8 mouse cellular contexts compared by ENCODE assay signal in the genomic region with DNA sequence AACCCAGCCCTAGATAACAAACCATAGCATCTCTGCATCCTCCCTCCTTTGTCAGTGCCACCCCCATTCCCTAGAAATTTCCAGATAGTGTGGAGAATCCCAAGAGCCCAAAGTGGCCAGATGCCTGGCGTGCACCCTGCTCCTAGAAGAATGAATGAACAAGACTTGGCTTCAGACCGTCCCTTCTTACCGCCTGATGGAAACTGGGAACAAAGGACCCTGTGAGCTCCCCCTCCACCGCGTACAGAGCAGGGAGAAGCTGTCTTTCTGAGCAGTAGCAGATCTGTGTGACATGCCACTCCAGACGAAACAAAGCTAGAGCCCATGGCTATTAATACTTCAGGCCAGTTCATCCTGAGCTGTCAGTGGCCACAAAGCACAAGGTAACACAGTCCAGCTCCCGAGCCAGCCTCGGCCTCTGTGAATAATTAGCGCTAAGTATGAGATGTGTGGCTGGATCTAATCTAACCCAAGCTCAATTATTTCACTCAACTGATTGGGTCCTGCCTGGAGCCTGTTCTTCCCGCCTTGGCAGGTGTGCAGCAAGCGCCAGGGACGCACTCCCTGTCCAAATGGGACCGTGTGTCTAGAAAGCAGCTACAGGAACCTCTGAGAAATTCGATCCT.
DNase-seq lines count a peak whose midpoint lies in the region; ATAC-seq and TF ChIP-seq lines count a peak whose summit lies in the region.

No protein-coding gene starts in this region.

- no peak for ATAC-seq in embryonic facial prominence, embryonic 11.5 days (replicated peaks; ENCODE audit: insufficient number of reproducible peaks, low FRiP score, low TSS enrichment, low read depth)
- peak; percentile 80 for ATAC-seq in hindbrain, postnatal 0 days
- ATAC-seq in liver, postnatal 0 days, result no peak

- no peaks in the 10 kb centered on the region for H3K36me3 ChIP-seq in heart, adult 2 months (ENCODE audit: control insufficient read depth, insufficient read depth, low read length)
- H3K36me3 ChIP-seq in embryonic facial prominence, embryonic 11.5 days (replicated peaks; ENCODE audit: control insufficient read depth, insufficient read depth, low read depth, low read length), result no peaks in the 10 kb centered on the region
- H3K36me3 ChIP-seq in hindbrain, postnatal 0 days (ENCODE audit: insufficient read depth, low read length), result no peaks in the 10 kb centered on the region
- H3K36me3 ChIP-seq in liver, postnatal 0 days (replicated peaks; ENCODE audit: insufficient read depth, low read length), result no peaks in the 10 kb centered on the region

- no peak for TF ChIP-seq CTCF in heart, adult 2 months (IDR thresholded peaks at IDR 0.05)
- no peak for TF ChIP-seq CTCF in hindbrain, postnatal 0 days (IDR thresholded peaks at IDR 0.05; ENCODE audit: low read depth)
- TF ChIP-seq CTCF in liver, postnatal 0 days (IDR thresholded peaks at IDR 0.05; ENCODE audit: low read depth), result no peak

- H3K4me1 ChIP-seq in heart, adult 2 months (ENCODE audit: control insufficient read depth, insufficient read depth, low read length), result peaks cover 3% of the 10 kb centered on the region; the same call in 1 of the 2 replicates
- H3K4me1 ChIP-seq in embryonic facial prominence, embryonic 11.5 days (ENCODE audit: control insufficient read depth, insufficient read depth, low read length), result no peaks in the 10 kb centered on the region
- peaks cover 5% of the 10 kb centered on the region; the same call in 1 of the 2 replicates for H3K4me1 ChIP-seq in hindbrain, postnatal 0 days (ENCODE audit: insufficient read depth, low read length)
- no peaks in the 10 kb centered on the region for H3K4me1 ChIP-seq in liver, postnatal 0 days (ENCODE audit: insufficient read depth)

- DNase-seq in heart, adult 11 months, result peak; percentile 84
- DNase-seq in heart, adult 2 months, result no peak
- DNase-seq in MN1 (ENCODE audit: low spot score), result peak; percentile 51
- peak; percentile 62 for DNase-seq in embryonic facial prominence, embryonic 11.5 days (ENCODE audit: low spot score)
- peak; percentile 45 for DNase-seq in hindbrain, postnatal 0 days (ENCODE audit: low spot score)
- DNase-seq in liver, postnatal 0 days, result no peak
- DNase-seq in ovary, postnatal 10 days (ENCODE audit: low spot score), result no peak
- no peak for DNase-seq in adrenal gland, postnatal 36 days

- H3K4me3 ChIP-seq in heart, adult 2 months, result no peak overlapping the region
- no peak overlapping the region for H3K4me3 ChIP-seq in embryonic facial prominence, embryonic 11.5 days (ENCODE audit: low read depth, low read length)
- H3K4me3 ChIP-seq in hindbrain, postnatal 0 days (ENCODE audit: low read length), result no peak overlapping the region
- H3K4me3 ChIP-seq in liver, postnatal 0 days (ENCODE audit: low read depth, low read length), result no peak overlapping the region

- intact Hi-C loops in heart, adult 2 months (cut with DNase I), result no loop called here

- no peak for TF ChIP-seq POLR2A in heart, adult 2 months (IDR thresholded peaks at IDR 0.05; ENCODE audit: insufficient read depth, low read depth, low read length)

- no peaks in the 10 kb centered on the region for H3K9me3 ChIP-seq in embryonic facial prominence, embryonic 11.5 days (replicated peaks; ENCODE audit: control insufficient read depth, low read length)
- H3K9me3 ChIP-seq in hindbrain, postnatal 0 days (ENCODE audit: low read length), result no peaks in the 10 kb centered on the region
- no peaks in the 10 kb centered on the region for H3K9me3 ChIP-seq in liver, postnatal 0 days (ENCODE audit: low read length)

- WGBS in heart, adult 2 months, result 45% methylated on average over 14 of the region's 14 CpGs
- 36% methylated on average over 14 of the region's 14 CpGs for WGBS in embryonic facial prominence, embryonic 11.5 days
- 31% methylated on average over 14 of the region's 14 CpGs for WGBS in hindbrain, postnatal 0 days
- 69% methylated on average over 14 of the region's 14 CpGs for WGBS in liver, postnatal 0 days (ENCODE audit: insufficient replicate concordance)

- H3K27me3 ChIP-seq in heart, adult 2 months (ENCODE audit: control insufficient read depth, insufficient read depth, low read length), result no peaks in the 10 kb centered on the region
- H3K27me3 ChIP-seq in embryonic facial prominence, embryonic 11.5 days (ENCODE audit: control insufficient read depth, insufficient read depth, low read length), result no peaks in the 10 kb centered on the region
- no peaks in the 10 kb centered on the region for H3K27me3 ChIP-seq in hindbrain, postnatal 0 days (ENCODE audit: insufficient read depth, low read length)
- H3K27me3 ChIP-seq in liver, postnatal 0 days (ENCODE audit: insufficient read depth, low read length), result no peaks in the 10 kb centered on the region

- H3K9ac ChIP-seq in heart, adult 2 months (ENCODE audit: low read depth, low read length), result no peak overlapping the region
- 0 out of 2 replicates have a peak overlapping the region, but pooled peaks have one; percentile 5 for H3K9ac ChIP-seq in embryonic facial prominence, embryonic 11.5 days (replicated peaks; ENCODE audit: low read length)
- H3K9ac ChIP-seq in hindbrain, postnatal 0 days (replicated peaks; ENCODE audit: low read length), result no peak overlapping the region
- H3K9ac ChIP-seq in liver, postnatal 0 days (replicated peaks), result no peak overlapping the region

- no peak overlapping the region for H3K27ac ChIP-seq in heart, adult 2 months
- no peak overlapping the region for H3K27ac ChIP-seq in embryonic facial prominence, embryonic 11.5 days (replicated peaks; ENCODE audit: low read depth, low read length)
- H3K27ac ChIP-seq in hindbrain, postnatal 0 days, result peak overlapping the region; percentile 78
- H3K27ac ChIP-seq in liver, postnatal 0 days (ENCODE audit: low read depth), result no peak overlapping the region

- no peak for TF ChIP-seq EP300 in heart, adult 2 months (IDR thresholded peaks at IDR 0.05; ENCODE audit: insufficient read depth, low read depth, low read length)
- no peak for TF ChIP-seq EP300 in liver, postnatal 0 days (IDR thresholded peaks at IDR 0.05; ENCODE audit: low read depth)

- H3K4me2 ChIP-seq in embryonic facial prominence, embryonic 11.5 days (ENCODE audit: low read depth, low read length), result no peak overlapping the region
- H3K4me2 ChIP-seq in hindbrain, postnatal 0 days (ENCODE audit: low read depth, low read length), result no peak overlapping the region
- no peak overlapping the region for H3K4me2 ChIP-seq in liver, postnatal 0 days (ENCODE audit: low read depth, low read length)

- H3K79me2 ChIP-seq in heart, adult 2 months (replicated peaks; ENCODE audit: control insufficient read depth, insufficient read depth, low read length), result no peaks in the 10 kb centered on the region

Comparison
In these comparisons a context has a peak if more than half of its experiments do, and no peak if none do; other contexts are left out.
1. DNase-seq: peak in heart, adult 11 months (single experiment), MN1 (single experiment), embryonic facial prominence, embryonic 11.5 days (single experiment) and hindbrain, postnatal 0 days (single experiment); none in heart, adult 2 months (0 of 2), liver, postnatal 0 days (single experiment), ovary, postnatal 10 days (single experiment) and adrenal gland, postnatal 36 days (0 of 2).